Mouse (Mus musculus) liver, embryonic 15.5 days (tissue): ENCODE measurements around the gene Tubb4a. TPM values are rescaled to one million over a fixed set of nuclear protein-coding genes. Genes with fewer than 3 reads are reported as not detected.

ENCODE experiments used
- ATAC-seq: fragments of 200-750 bp; cut with Nextera tagmentation; 2 replicates; pipeline ENCODE4 v1.8.0; 2017; ENCODE audit warnings: moderate number of reproducible peaks, mild to moderate bottlenecking, moderate library complexity; ENCODE audit not compliant: insufficient read depth
- H3K27ac ChIP-seq: fragments of 300-500 bp; sonication (generic); replicated peaks from 2 replicates; pipeline ENCODE4 v1.5.1; 2015; ENCODE audit warnings: mild to moderate bottlenecking, inconsistent platforms
- H3K27me3 ChIP-seq: fragments of 300-500 bp; sonication (generic); 2 replicates; pipeline ENCODE4 v1.6.1; 2015; ENCODE audit warnings: mild to moderate bottlenecking, inconsistent platforms
- H3K36me3 ChIP-seq: fragments of 300-500 bp; sonication (generic); replicated peaks from 2 replicates; pipeline ENCODE4 v1.6.1; 2015; ENCODE audit warnings: moderate library complexity, mild to moderate bottlenecking, inconsistent platforms
- H3K4me1 ChIP-seq: fragments of 300-500 bp; sonication (generic); replicated peaks from 2 replicates; pipeline ENCODE4 v1.6.1; 2015; ENCODE audit warnings: inconsistent platforms
- H3K4me2 ChIP-seq: fragments of 300-500 bp; sonication (generic); 2 replicates; pipeline ENCODE4 v1.6.1; 2015; ENCODE audit warnings: moderate library complexity, mild to moderate bottlenecking, inconsistent platforms
- H3K4me3 ChIP-seq: fragments of 300-500 bp; sonication (generic); replicated peaks from 2 replicates; pipeline ENCODE4 v1.5.1; 2015; ENCODE audit warnings: mild to moderate bottlenecking, inconsistent platforms
- H3K9ac ChIP-seq: fragments of 300-500 bp; sonication (generic); 2 replicates; pipeline ENCODE4 v1.6.1; 2015; ENCODE audit warnings: moderate library complexity, mild to moderate bottlenecking, inconsistent platforms
- H3K9me3 ChIP-seq: fragments of 300-500 bp; sonication (generic); replicated peaks from 2 replicates; pipeline ENCODE4 v1.6.1; 2016; ENCODE audit warnings: inconsistent platforms
- WGBS: fragments of 180-500 bp; shearing (Covaris S2); methylation state at CpG from one replicate; pipeline ENCODE4 v1.1.7; 2015; ENCODE audit warnings: mixed read lengths; ENCODE audit not compliant: insufficient replicate concordance; 5-methylcytosine and 5-hydroxymethylcytosine counted together
- polyA plus RNA-seq: library from polyadenylated mRNA; unstranded; fragments of >200 nt; fragmentation: Nextera tagmentation; extraction: Ambion mirVana; gene quantifications from 2 replicates; pipeline ENCODE4 v1.2.1, GENCODE M21; 2015

The Tubb4a gene
- polyA plus RNA-seq, 1 experiment from 2014 or later, result 0.31 TPM

DNA sequence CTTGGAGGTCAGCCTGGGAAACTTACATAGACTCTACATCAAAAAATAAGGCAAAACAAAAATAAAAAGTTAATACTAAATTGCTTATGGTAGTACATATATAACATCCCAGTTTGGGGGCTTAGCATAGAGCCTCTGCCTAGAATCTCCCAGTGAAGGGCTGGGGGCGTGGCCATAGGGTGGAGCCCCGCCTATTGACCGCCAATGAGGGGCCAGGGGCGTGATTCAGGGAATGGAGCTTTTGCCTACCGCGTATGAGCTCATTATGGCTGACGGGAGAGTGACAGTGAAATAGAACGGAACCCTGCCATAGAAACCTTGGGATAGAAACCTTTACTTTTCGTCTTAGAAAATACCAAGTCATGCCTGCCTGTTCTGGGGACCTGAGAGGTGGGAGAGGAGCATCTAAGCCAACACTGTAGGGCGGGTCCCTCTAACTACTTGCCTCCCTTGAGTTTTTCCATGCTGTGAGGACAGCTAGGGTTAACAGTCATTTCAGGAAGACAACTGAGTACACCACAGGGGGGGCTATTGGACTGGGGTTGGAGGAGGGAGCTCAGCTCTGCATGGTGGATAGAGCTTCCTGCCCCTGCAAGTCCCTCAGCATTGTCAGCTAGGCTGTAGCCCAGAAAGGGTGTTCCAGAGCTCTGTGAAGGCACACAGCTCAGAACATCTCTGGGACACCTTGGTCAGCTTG, 12.2 kb upstream of the Tubb4a start:
- Histone ChIP-seq H3K27ac (no peak overlapping the region), H3K9me3 (no peaks in the 10 kb centered on the region), H3K9ac (no peak overlapping the region), H3K27me3 (peaks cover 16% of the 10 kb centered on the region), H3K36me3 (no peaks in the 10 kb centered on the region), H3K4me1 (peaks cover 12% of the 10 kb centered on the region), H3K4me3 (no peak overlapping the region), H3K4me2 (peak overlapping the region; percentile 23; the same call in 1 of the 2 replicates)
- peak; percentile 40; the same call in 1 of the 2 replicates for ATAC-seq
- WGBS, result 5% methylated on average over 10 of the region's 10 CpGs

GRCm38 (mm10) chr17:57098321-57098720, 10.7 kb upstream of the Tubb4a start:
- 41% methylated on average over 5 of the region's 5 CpGs for WGBS
- no peak overlapping the region for H3K4me2 ChIP-seq
- no peak overlapping the region for H3K27ac ChIP-seq
- peaks cover 12% of the 10 kb centered on the region for H3K4me1 ChIP-seq
- H3K27me3 ChIP-seq, result peaks cover 4% of the 10 kb centered on the region; the same call in 1 of the 2 replicates
- no peaks in the 10 kb centered on the region for H3K36me3 ChIP-seq
- no peak overlapping the region for H3K9ac ChIP-seq
- H3K9me3 ChIP-seq, result no peaks in the 10 kb centered on the region
- no peak overlapping the region for H3K4me3 ChIP-seq
- no peak for ATAC-seq

GRCm38 (mm10) chr17:57096623-57096920, 9.0 kb upstream of the Tubb4a start:
- Histone ChIP-seq H3K4me1 (peaks cover 12% of the 10 kb centered on the region), H3K9me3 (no peaks in the 10 kb centered on the region), H3K4me2 (peak overlapping the region; percentile 44), H3K4me3 (peak overlapping the region; percentile 17; the same call in 1 of the 2 replicates), H3K36me3 (no peaks in the 10 kb centered on the region), H3K27ac (no peak overlapping the region), H3K27me3 (peaks cover 4% of the 10 kb centered on the region; the same call in 1 of the 2 replicates), H3K9ac (no peak overlapping the region)
- ATAC-seq, result peak; percentile 67
- 0% methylated on average over 11 of the region's 11 CpGs for WGBS

DNA sequence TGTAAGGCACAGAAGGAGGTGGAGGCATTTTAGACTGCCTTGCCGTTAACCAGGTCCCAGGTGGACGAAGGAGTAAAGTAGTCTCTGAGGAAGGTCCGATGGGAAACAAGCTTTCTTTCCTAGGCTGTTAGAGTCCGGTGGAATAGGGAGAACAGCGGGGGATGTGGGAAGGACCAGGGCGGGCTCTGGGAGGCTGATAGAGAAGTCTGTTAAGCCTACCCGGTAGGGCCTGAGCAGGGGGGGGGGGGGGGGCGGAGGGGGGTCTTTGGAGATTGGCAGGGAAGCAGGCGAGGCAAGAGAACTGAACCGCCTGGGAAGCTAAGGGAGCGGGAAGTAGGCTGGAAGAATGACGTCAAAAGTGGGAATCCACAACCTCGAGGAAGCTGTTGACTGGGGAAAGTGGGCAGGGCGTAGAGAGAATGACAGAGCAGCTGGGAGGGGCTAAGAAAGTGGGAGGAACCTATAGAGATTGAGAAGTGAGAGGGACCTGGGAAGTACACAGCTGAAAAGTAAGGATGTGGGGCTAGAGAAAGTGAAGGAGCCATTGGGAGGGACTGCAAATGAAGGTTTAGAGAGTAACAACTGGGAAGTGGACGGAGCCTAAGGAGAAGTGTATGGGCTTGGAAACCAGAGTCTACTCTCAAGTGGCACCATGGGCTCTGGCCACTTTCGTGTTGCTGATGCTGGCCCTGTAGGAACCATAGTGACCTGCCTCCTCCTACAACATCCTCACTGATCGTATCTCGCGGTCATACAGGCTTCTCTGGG, 8.5 kb upstream of the Tubb4a start:
- H3K36me3 ChIP-seq, result no peaks in the 10 kb centered on the region
- H3K4me1 ChIP-seq, result peaks cover 12% of the 10 kb centered on the region
- H3K9me3 ChIP-seq, result no peaks in the 10 kb centered on the region
- H3K27me3 ChIP-seq, result peaks cover 4% of the 10 kb centered on the region; the same call in 1 of the 2 replicates
- H3K4me2 ChIP-seq, result peak overlapping the region; percentile 44
- peak; percentile 51 for ATAC-seq
- H3K27ac ChIP-seq, result no peak overlapping the region
- H3K4me3 ChIP-seq, result peak overlapping the region; percentile 17; the same call in 1 of the 2 replicates
- WGBS, result 6% methylated on average over 18 of the region's 19 CpGs
- H3K9ac ChIP-seq, result no peak overlapping the region

- Histone ChIP-seq H3K9me3 (no peaks in the 10 kb centered on the region), H3K4me3 (no peak overlapping the region), H3K4me2 (no peak overlapping the region), H3K36me3 (no peaks in the 10 kb centered on the region), H3K9ac (no peak overlapping the region), H3K4me1 (peaks cover 10% of the 10 kb centered on the region), H3K27me3 (peaks cover 4% of the 10 kb centered on the region; the same call in 1 of the 2 replicates), H3K27ac (no peak overlapping the region)
- WGBS, result 50% methylated on average over 3 of the region's 3 CpGs
- no peak for ATAC-seq
Measured at GRCm38 (mm10) chr17:57094222-57094621, 6.6 kb upstream of the Tubb4a start.

DNA sequence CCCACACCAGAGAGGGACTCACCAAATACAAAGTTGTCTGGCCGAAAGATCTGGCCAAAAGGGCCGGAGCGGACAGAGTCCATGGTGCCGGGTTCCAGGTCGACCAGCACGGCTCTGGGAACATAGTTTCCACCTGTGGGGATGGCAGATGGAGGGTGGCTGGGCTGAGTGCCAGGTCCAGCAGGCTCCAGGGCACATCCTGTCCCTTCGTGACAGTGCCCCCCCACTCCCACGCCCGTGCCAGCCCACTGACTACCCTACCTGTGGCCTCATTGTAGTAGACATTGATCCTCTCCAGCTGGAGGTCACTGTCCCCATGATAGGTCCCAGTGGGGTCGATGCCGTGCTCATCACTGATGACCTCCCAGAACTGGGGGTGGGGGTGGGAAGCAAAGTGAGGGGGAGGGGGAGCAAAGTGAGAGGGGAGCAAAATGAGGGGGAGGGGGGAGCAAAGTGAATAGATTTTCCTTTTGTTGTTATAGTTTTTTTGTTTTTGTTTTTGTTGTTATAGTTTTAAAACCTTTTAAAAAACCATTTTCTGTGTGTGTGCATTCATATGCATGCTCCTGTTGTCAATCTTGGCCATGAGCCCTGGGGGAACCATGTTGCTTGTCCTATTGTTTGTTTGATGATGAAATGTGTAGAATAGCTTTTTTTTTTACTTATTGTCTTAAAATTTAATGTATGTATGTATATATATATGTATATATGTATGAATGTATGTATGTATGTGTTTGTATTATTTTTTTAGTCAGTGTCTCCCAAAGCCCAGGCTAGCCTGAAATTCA, 1.4 kb downstream of the Tubb4a start:
- H3K36me3 ChIP-seq, result no peaks in the 10 kb centered on the region
- WGBS, result 67% methylated on average over 11 of the region's 11 CpGs
- ATAC-seq, result no peak
- H3K27me3 ChIP-seq, result peaks cover 30% of the 10 kb centered on the region
- no peak overlapping the region for H3K4me2 ChIP-seq
- no peak overlapping the region for H3K27ac ChIP-seq
- no peaks in the 10 kb centered on the region for H3K9me3 ChIP-seq
- no peak overlapping the region for H3K4me3 ChIP-seq
- H3K4me1 ChIP-seq, result peaks cover 5% of the 10 kb centered on the region; the same call in 1 of the 2 replicates
- H3K9ac ChIP-seq, result no peak overlapping the region

- Histone ChIP-seq H3K27ac (no peak overlapping the region), H3K9ac (no peak overlapping the region), H3K27me3 (peaks cover 13% of the 10 kb centered on the region), H3K4me1 (peaks cover 7% of the 10 kb centered on the region; the same call in 1 of the 2 replicates), H3K36me3 (no peaks in the 10 kb centered on the region), H3K4me3 (no peak overlapping the region), H3K4me2 (no peak overlapping the region), H3K9me3 (no peaks in the 10 kb centered on the region)
- no peak for ATAC-seq
- WGBS, result 61% methylated on average over 5 of the region's 5 CpGs
Measured at GRCm38 (mm10) chr17:57082481-57082880, 5.1 kb downstream of the Tubb4a start.

GRCm38 (mm10) chr17:57081234-57081842, 6.2 kb downstream of the Tubb4a start:
- ATAC-seq, result no peak
- Histone ChIP-seq H3K9me3 (no peaks in the 10 kb centered on the region), H3K4me1 (peaks cover 2% of the 10 kb centered on the region; the same call in 1 of the 2 replicates), H3K27me3 (peaks cover 4% of the 10 kb centered on the region; the same call in 1 of the 2 replicates), H3K4me3 (no peak overlapping the region), H3K4me2 (no peak overlapping the region), H3K27ac (no peak overlapping the region), H3K9ac (no peak overlapping the region), H3K36me3 (no peaks in the 10 kb centered on the region)
- 81% methylated on average over 31 of the region's 31 CpGs for WGBS

DNA sequence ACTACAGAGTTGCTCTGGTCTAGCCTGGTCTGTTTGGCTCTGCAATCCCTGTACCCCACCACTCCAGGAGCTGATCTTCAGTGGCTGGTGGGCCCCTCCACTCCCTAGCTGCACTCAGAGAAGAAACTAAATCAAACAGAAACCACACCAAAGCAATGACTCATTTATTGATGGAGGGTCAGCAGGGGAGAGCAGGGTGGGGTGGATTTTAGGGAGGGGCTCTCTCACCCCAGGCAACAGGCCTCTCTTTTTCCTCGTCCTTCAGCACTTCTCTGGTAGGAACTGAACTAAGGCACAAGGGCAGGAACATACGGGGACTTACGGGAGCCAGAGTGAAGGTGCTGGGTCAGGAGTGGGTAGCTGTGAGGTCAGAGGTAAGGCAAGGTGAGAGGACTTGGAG, 7.7 kb downstream of the Tubb4a start:
- Histone ChIP-seq H3K9me3 (no peaks in the 10 kb centered on the region), H3K36me3 (no peaks in the 10 kb centered on the region), H3K27ac (no peak overlapping the region), H3K4me1 (peaks cover 2% of the 10 kb centered on the region; the same call in 1 of the 2 replicates), H3K4me3 (no peak overlapping the region), H3K9ac (no peak overlapping the region), H3K27me3 (no peaks in the 10 kb centered on the region; the same call in 1 of the 2 replicates), H3K4me2 (no peak overlapping the region)
- no peak for ATAC-seq
- 56% methylated on average over 3 of the region's 3 CpGs for WGBS

DNA sequence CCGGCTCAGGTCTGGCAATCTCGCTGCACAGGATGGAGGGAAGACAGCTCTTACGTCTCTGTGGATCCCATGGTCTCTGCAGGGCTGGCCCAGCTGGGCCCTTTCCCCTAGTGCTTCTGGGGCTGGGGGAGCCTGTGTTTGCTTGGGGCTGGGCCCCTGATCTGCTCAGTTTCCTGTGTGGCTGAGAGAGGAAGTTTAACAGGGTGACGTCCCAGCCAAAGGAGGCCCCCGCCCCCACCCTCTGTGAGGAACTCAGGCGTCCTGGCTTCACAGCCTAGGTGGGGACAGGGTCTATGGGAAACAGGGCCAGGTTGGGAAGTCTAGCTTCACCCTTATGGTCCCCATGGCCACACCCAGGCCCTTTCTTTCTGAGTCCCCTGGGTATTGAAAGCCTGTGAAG, 9.2 kb downstream of the Tubb4a start, which contains the start of gene Dennd1c:
TSS of gene Dennd1c (minus strand) at position 179 of the 400 bp plus-strand sequence.
- 10% methylated on average over 6 of the region's 6 CpGs for WGBS
- ATAC-seq, result peak; percentile 31
- Histone ChIP-seq H3K9me3 (no peaks in the 10 kb centered on the region), H3K27ac (no peak within 1 kb of the TSS), H3K4me2 (peak within 1 kb of the TSS; percentile 43), H3K9ac (no peak within 1 kb of the TSS), H3K4me3 (peak within 1 kb of the TSS; percentile 21; the same call in 1 of the 2 replicates), H3K27me3 (peaks cover 5% of the 10 kb centered on the region; the same call in 1 of the 2 replicates), H3K4me1 (peaks cover 2% of the 10 kb centered on the region; the same call in 1 of the 2 replicates), H3K36me3 (no peaks in the 10 kb centered on the region)
